Mouse (Mus musculus) heart, embryonic 16.5 days (tissue): Measurements from ENCODE around the gene Lrmda. TPM values are rescaled to one million over a fixed set of nuclear protein-coding genes. Genes with fewer than 3 reads are reported as not detected.

ENCODE experiments used
- ATAC-seq: fragments of 200-750 bp; cut with Nextera tagmentation; replicated peaks from 2 replicates; pipeline ENCODE4 v1.8.0; 2017; ENCODE audit warnings: moderate number of reproducible peaks; ENCODE audit not compliant: insufficient read depth, low FRiP score; ENCODE audit errors: extremely low read depth
- H3K27ac ChIP-seq: fragments of 300-500 bp; sonication (generic); 2 replicates; pipeline ENCODE4 v1.5.1; 2014; ENCODE audit warnings: mild to moderate bottlenecking, low read length, control low read depth, moderate library complexity
- H3K27me3 ChIP-seq: fragments of 300-500 bp; sonication (generic); 2 replicates; pipeline ENCODE4 v1.6.1; 2014; ENCODE audit warnings: low read length, mixed read lengths; ENCODE audit not compliant: control insufficient read depth, insufficient read depth
- H3K36me3 ChIP-seq: fragments of 300-500 bp; sonication (generic); 2 replicates; pipeline ENCODE4 v1.6.1; 2014; ENCODE audit not compliant: control insufficient read depth, insufficient read depth
- H3K4me1 ChIP-seq: fragments of 300-500 bp; sonication (generic); 2 replicates; pipeline ENCODE4 v1.6.1; 2014; ENCODE audit warnings: low read length, mixed read lengths; ENCODE audit not compliant: control insufficient read depth, insufficient read depth
- H3K4me2 ChIP-seq: fragments of 300-500 bp; sonication (generic); 2 replicates; pipeline ENCODE4 v1.6.1; 2014; ENCODE audit warnings: low read depth, mild to moderate bottlenecking, control low read depth, low read length
- H3K4me3 ChIP-seq: fragments of 300-500 bp; sonication (generic); 2 replicates; pipeline ENCODE4 v1.5.1; 2014; ENCODE audit warnings: mild to moderate bottlenecking, control low read depth, low read length
- H3K9ac ChIP-seq: fragments of 300-500 bp; sonication (generic); 2 replicates; pipeline ENCODE4 v1.6.1; 2014; ENCODE audit warnings: low read length, control low read depth
- H3K9me3 ChIP-seq: fragments of 300-500 bp; sonication (generic); replicated peaks from 2 replicates; pipeline ENCODE4 v1.6.1; 2016; ENCODE audit warnings: low read length; ENCODE audit not compliant: control insufficient read depth
- WGBS: fragments of 180-500 bp; shearing (Covaris S2); extraction: QIAGEN DNeasy Blood & Tissue Kit; methylation state at CpG from one replicate; pipeline ENCODE4 v1.1.7; 2014; 5-methylcytosine and 5-hydroxymethylcytosine counted together
- polyA plus RNA-seq: library from polyadenylated mRNA; unstranded; fragments of >200 nt; fragmentation: Nextera tagmentation; extraction: Ambion mirVana; gene quantifications from 2 replicates; pipeline ENCODE4 v1.2.1, GENCODE M21; 2015

Gene Lrmda
- polyA plus RNA-seq, 1 experiment from 2014 or later, result 0.55 TPM

- Histone ChIP-seq H3K4me1 (peaks cover 9% of the 10 kb centered on the region), H3K27me3 (no peaks in the 10 kb centered on the region), H3K4me2 (no peak overlapping the region), H3K27ac (no peak overlapping the region), H3K4me3 (no peak overlapping the region), H3K9ac (no peak overlapping the region), H3K36me3 (no peaks in the 10 kb centered on the region), H3K9me3 (no peaks in the 10 kb centered on the region)
- ATAC-seq, result no peak
- 64% methylated on average over 13 of the region's 13 CpGs for WGBS
These were observed 133.2 kb downstream of the Lrmda start for GRCm38 (mm10) chr14:22152701-22153100.

GRCm38 (mm10) chr14:22154096-22154495 is 134.6 kb downstream of the Lrmda start:
- H3K9me3 ChIP-seq, result no peaks in the 10 kb centered on the region
- H3K4me3 ChIP-seq, result no peak overlapping the region
- peaks cover 9% of the 10 kb centered on the region for H3K4me1 ChIP-seq
- no peak overlapping the region for H3K4me2 ChIP-seq
- no peak overlapping the region for H3K27ac ChIP-seq
- 71% methylated on average over 8 of the region's 8 CpGs for WGBS
- ATAC-seq, result no peak
- no peak overlapping the region for H3K9ac ChIP-seq
- no peaks in the 10 kb centered on the region for H3K27me3 ChIP-seq
- no peaks in the 10 kb centered on the region for H3K36me3 ChIP-seq

- H3K36me3 ChIP-seq, result no peaks in the 10 kb centered on the region
- no peak overlapping the region for H3K27ac ChIP-seq
- H3K9ac ChIP-seq, result no peak overlapping the region
- H3K4me3 ChIP-seq, result no peak overlapping the region
- H3K9me3 ChIP-seq, result no peaks in the 10 kb centered on the region
- no peak overlapping the region for H3K4me2 ChIP-seq
- no peaks in the 10 kb centered on the region for H3K27me3 ChIP-seq
- peaks cover 9% of the 10 kb centered on the region for H3K4me1 ChIP-seq
- 22% methylated on average over 2 of the region's 2 CpGs for WGBS
- no peak for ATAC-seq
These were observed 135.5 kb downstream of the Lrmda start for GRCm38 (mm10) chr14:22155034-22155433.

- Histone ChIP-seq H3K9ac (no peak overlapping the region), H3K4me3 (no peak overlapping the region), H3K4me1 (peaks cover 9% of the 10 kb centered on the region), H3K27ac (no peak overlapping the region), H3K9me3 (no peaks in the 10 kb centered on the region), H3K27me3 (no peaks in the 10 kb centered on the region), H3K4me2 (no peak overlapping the region), H3K36me3 (no peaks in the 10 kb centered on the region)
- ATAC-seq, result no peak
- 57% methylated on average over 4 of the region's 4 CpGs for WGBS
These were observed 136.1 kb downstream of the Lrmda start for GRCm38 (mm10) chr14:22155512-22156026.

GRCm38 (mm10) chr14:22156991-22157390 is 137.5 kb downstream of the Lrmda start:
- WGBS, result 56% methylated on average over 6 of the region's 6 CpGs
- ATAC-seq, result no peak
- H3K9me3 ChIP-seq, result no peaks in the 10 kb centered on the region

GRCm38 (mm10) chr14:22161416-22161815 is 141.9 kb downstream of the Lrmda start:
- Histone ChIP-seq H3K27me3 (no peaks in the 10 kb centered on the region), H3K4me2 (no peak overlapping the region), H3K9ac (no peak overlapping the region), H3K4me3 (no peak overlapping the region), H3K4me1 (no peaks in the 10 kb centered on the region), H3K27ac (no peak overlapping the region), H3K9me3 (no peaks in the 10 kb centered on the region), H3K36me3 (no peaks in the 10 kb centered on the region)
- ATAC-seq, result no peak
- 40% methylated on average over 3 of the region's 3 CpGs for WGBS

More at GRCm38 (mm10) chr14:22156991-22157390, 137.5 kb downstream of the Lrmda start:
- Histone ChIP-seq H3K9ac (no peak overlapping the region), H3K4me1 (peaks cover 9% of the 10 kb centered on the region), H3K27me3 (no peaks in the 10 kb centered on the region), H3K27ac (no peak overlapping the region), H3K36me3 (no peaks in the 10 kb centered on the region), H3K4me2 (no peak overlapping the region), H3K4me3 (no peak overlapping the region)

- Histone ChIP-seq H3K4me3 (no peak overlapping the region), H3K27me3 (no peaks in the 10 kb centered on the region), H3K9ac (0 out of 2 replicates have a peak overlapping the region, but pooled peaks have one; percentile 36), H3K4me1 (peaks cover 9% of the 10 kb centered on the region), H3K4me2 (peak overlapping the region; percentile 46), H3K9me3 (no peaks in the 10 kb centered on the region), H3K36me3 (no peaks in the 10 kb centered on the region), H3K27ac (no peak overlapping the region)
- peak; percentile 49 for ATAC-seq
- 41% methylated on average over 7 of the region's 7 CpGs for WGBS
These were observed 147.8 kb downstream of the Lrmda start for GRCm38 (mm10) chr14:22167285-22167684.

GRCm38 (mm10) chr14:22168077-22168794 is 148.7 kb downstream of the Lrmda start:
- H3K4me1 ChIP-seq, result peaks cover 9% of the 10 kb centered on the region
- no peak overlapping the region for H3K9ac ChIP-seq
- peak overlapping the region; percentile 2; the same call in 1 of the 2 replicates for H3K4me2 ChIP-seq
- no peak overlapping the region for H3K27ac ChIP-seq
- no peaks in the 10 kb centered on the region for H3K36me3 ChIP-seq
- H3K27me3 ChIP-seq, result no peaks in the 10 kb centered on the region
- no peak for ATAC-seq
- WGBS, result 43% methylated on average over 11 of the region's 11 CpGs
- H3K9me3 ChIP-seq, result no peaks in the 10 kb centered on the region
- H3K4me3 ChIP-seq, result no peak overlapping the region

- no peak overlapping the region for H3K27ac ChIP-seq
- 47% methylated on average over 14 of the region's 14 CpGs for WGBS
- H3K9me3 ChIP-seq, result no peaks in the 10 kb centered on the region
- no peak for ATAC-seq
- no peaks in the 10 kb centered on the region for H3K36me3 ChIP-seq
- no peaks in the 10 kb centered on the region for H3K27me3 ChIP-seq
- peaks cover 9% of the 10 kb centered on the region for H3K4me1 ChIP-seq
- no peak overlapping the region for H3K9ac ChIP-seq
- no peak overlapping the region for H3K4me3 ChIP-seq
- H3K4me2 ChIP-seq, result peak overlapping the region; percentile 2; the same call in 1 of the 2 replicates
These were observed 149.5 kb downstream of the Lrmda start for GRCm38 (mm10) chr14:22168795-22169568.
